Mouse (Mus musculus): ENCODE data around the gene Zfp710.

GRCm38 (mm10) chr7:80059064-80059838 is 34.6 kb downstream of the Zfp710 start:
- TF ChIP-seq CTCF (IDR thresholded peaks at IDR 0.05; ENCODE audit: low read depth, low read length) (no peak), POLR2A (IDR thresholded peaks at IDR 0.05; ENCODE audit: extremely low read depth, insufficient read depth, low read length) (no peak)
